Mouse (Mus musculus) neural tube, embryonic 14.5 days (tissue): ENCODE measurements at regions not wholly inside any gene's neighbourhood (a gene's known extent, or its start where the extent isn't known, plus 50 kb on each side); places are given as distances from the start of the nearest gene placed in this dataset.

Experiments
- ATAC-seq: fragments of 200-750 bp; cut with Nextera tagmentation; 2 replicates; pipeline ENCODE4 v1.8.0; 2017; ENCODE audit warnings: low read depth, mild to moderate bottlenecking, moderate TSS enrichment, moderate library complexity
- H3K27ac ChIP-seq: fragments of 300-500 bp; sonication (generic); 2 replicates; pipeline ENCODE4 v1.5.1; 2014; ENCODE audit warnings: low read depth, mild to moderate bottlenecking, control low read depth, low read length, moderate library complexity, mixed read lengths
- H3K27me3 ChIP-seq: fragments of 300-500 bp; sonication (generic); 2 replicates; pipeline ENCODE4 v1.6.1; 2014; ENCODE audit warnings: low read length; ENCODE audit not compliant: control insufficient read depth, insufficient read depth
- H3K36me3 ChIP-seq: fragments of 300-500 bp; sonication (generic); 2 replicates; pipeline ENCODE4 v1.6.1; 2014; ENCODE audit warnings: low read length, mixed read lengths; ENCODE audit not compliant: control insufficient read depth, insufficient read depth
- H3K4me1 ChIP-seq: fragments of 300-500 bp; sonication (generic); 2 replicates; pipeline ENCODE4 v1.6.1; 2014; ENCODE audit warnings: low read length; ENCODE audit not compliant: control insufficient read depth, insufficient read depth
- H3K4me2 ChIP-seq: fragments of 300-500 bp; sonication (generic); 2 replicates; pipeline ENCODE4 v1.6.1; 2014; ENCODE audit warnings: mild to moderate bottlenecking, low read depth, low read length, control low read depth
- H3K4me3 ChIP-seq: fragments of 300-500 bp; sonication (generic); 2 replicates; pipeline ENCODE4 v1.5.1; 2014; ENCODE audit warnings: low read depth, low read length, control low read depth, mixed read lengths
- H3K9ac ChIP-seq: fragments of 300-500 bp; sonication (generic); replicated peaks from 2 replicates; pipeline ENCODE4 v1.6.1; 2014; ENCODE audit warnings: low read depth, mild to moderate bottlenecking, control low read depth, low read length, mixed read lengths
- H3K9me3 ChIP-seq: fragments of 300-500 bp; sonication (generic); 2 replicates; pipeline ENCODE4 v1.6.1; 2016; ENCODE audit warnings: low read length; ENCODE audit not compliant: control insufficient read depth
- WGBS: fragments of 180-500 bp; shearing (Covaris S2); extraction: QIAGEN DNeasy Blood & Tissue Kit; methylation state at CpG from one replicate; pipeline ENCODE4 v1.1.7; 2014; 5-methylcytosine and 5-hydroxymethylcytosine counted together

DNA sequence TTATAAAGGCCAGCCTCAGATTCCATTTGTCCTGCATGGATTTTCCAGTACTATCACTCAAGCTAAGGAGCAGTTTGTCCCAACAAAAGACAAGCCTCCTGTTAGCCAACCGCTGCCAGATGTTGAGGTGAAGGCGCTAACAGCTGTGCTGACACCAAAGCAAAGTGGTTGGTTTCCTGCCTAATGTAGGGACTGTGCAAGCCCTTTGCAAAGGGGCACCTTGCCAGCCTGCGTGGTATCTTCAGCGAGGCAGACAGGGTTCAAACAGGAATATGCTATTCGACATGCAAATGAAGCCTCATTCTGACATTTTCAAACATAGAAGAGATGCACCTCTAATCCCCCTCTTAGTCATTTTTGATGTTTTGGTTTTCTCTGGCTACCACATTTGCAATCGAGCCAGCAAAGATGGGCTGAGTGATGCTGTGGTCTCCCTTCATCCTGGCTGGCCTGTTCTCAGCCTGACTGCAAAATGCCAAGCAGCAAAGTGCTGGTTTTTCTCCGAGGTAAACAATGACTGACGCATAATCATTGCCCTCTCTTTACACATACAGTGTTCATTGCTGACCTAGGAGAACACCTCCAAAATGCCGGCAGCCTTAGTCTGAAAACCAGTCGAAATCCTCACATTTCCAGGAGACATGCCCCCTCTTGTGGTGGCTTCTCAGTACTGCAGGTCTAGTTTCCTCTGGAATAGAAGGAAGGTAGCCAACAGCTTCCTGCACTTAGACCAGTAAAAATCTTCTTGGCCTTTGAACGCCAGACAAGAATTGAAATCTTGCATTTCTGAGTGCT, 84.3 kb upstream of the Tank start:
- Histone ChIP-seq H3K9ac (no peak overlapping the region), H3K4me1 (no peaks in the 10 kb centered on the region), H3K36me3 (no peaks in the 10 kb centered on the region), H3K4me3 (no peak overlapping the region), H3K27me3 (no peaks in the 10 kb centered on the region), H3K9me3 (no peaks in the 10 kb centered on the region), H3K27ac (no peak overlapping the region), H3K4me2 (peak overlapping the region; percentile 9; the same call in 1 of the 2 replicates)
- WGBS: 47% methylated on average over 11 of the region's 11 CpGs
- ATAC-seq: peak; percentile 78

GRCm38 (mm10) chr2:61492043-61492743, 86.2 kb upstream of the Tank start:
- no peak for ATAC-seq
- H3K27me3 ChIP-seq: no peaks in the 10 kb centered on the region

DNA sequence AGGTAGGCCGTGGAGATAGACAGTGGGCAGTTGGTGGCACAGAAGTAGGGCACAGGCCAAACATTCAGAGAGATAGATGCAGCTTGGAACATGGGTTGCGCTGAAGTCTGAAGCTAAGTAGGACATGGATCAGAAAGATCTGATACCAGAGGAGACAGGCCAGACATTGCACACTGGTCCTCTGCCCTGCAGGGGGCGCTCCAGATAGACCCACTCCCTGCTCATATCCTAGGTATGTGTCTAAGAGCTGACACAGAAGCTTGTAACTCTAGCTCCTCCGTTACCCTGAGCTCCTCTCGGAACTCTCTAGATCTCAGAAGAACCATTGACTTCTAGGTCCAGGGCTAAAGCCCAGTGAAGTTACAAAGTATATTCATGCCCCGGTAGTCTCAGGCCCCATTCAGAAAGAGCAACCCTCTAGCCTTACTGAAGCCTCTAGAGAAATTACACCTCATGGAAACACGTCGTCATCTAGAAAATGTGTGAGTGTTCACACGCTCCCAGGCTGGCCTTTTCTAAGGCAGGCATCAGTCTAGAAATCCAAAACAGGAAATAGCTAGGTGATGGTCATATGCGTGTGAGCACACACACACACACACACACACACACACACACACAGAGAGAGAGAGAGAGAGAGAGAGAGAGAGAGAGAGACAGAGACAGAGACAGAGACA, 87.8 kb upstream of the Tank start:
- no peak overlapping the region for H3K4me3 ChIP-seq
- no peaks in the 10 kb centered on the region for H3K9me3 ChIP-seq
- no peak overlapping the region for H3K9ac ChIP-seq
- H3K4me1 ChIP-seq: no peaks in the 10 kb centered on the region
- no peak overlapping the region for H3K4me2 ChIP-seq
- no peaks in the 10 kb centered on the region for H3K36me3 ChIP-seq
- no peaks in the 10 kb centered on the region for H3K27me3 ChIP-seq
- 86% methylated on average over 10 of the region's 10 CpGs for WGBS
- H3K27ac ChIP-seq: no peak overlapping the region
- no peak for ATAC-seq

More at GRCm38 (mm10) chr2:61492043-61492743, 86.2 kb upstream of the Tank start:
- WGBS: 65% methylated on average over 6 of the region's 6 CpGs
- Histone ChIP-seq H3K9ac (no peak overlapping the region), H3K4me2 (no peak overlapping the region), H3K4me1 (no peaks in the 10 kb centered on the region), H3K36me3 (no peaks in the 10 kb centered on the region), H3K27ac (no peak overlapping the region), H3K9me3 (no peaks in the 10 kb centered on the region), H3K4me3 (no peak overlapping the region)

- Histone ChIP-seq H3K27ac (no peak overlapping the region), H3K27me3 (no peaks in the 10 kb centered on the region), H3K4me2 (no peak overlapping the region), H3K36me3 (no peaks in the 10 kb centered on the region), H3K9me3 (no peaks in the 10 kb centered on the region), H3K4me1 (no peaks in the 10 kb centered on the region), H3K9ac (no peak overlapping the region), H3K4me3 (no peak overlapping the region)
- no peak for ATAC-seq
- whole genome bisulfite sequencing: 92% methylated on average over 10 of the region's 10 CpGs
Observed at GRCm38 (mm10) chr2:61489762-61490161, 88.6 kb upstream of the Tank start.

DNA sequence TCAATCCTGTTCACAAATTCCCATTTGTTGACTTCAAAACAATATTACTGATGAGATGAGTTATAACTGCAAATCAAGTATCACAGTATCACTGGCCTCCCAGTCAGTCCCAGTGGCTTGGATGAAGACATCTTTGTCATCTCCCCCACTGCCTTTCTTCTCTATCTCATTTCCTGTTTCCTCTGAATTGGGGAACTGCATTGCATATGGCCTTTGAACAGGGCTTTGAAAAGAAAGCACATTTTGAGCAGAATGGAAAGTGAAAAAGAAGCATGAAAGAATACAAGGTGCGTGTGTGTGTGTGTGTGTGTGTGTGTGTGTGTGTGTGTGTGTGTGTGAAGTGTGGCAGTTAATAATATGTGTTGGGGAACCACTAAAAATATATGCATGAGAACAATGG, 94.6 kb upstream of the Tank start:
- Histone ChIP-seq H3K4me3 (no peak overlapping the region), H3K4me2 (no peak overlapping the region), H3K36me3 (no peaks in the 10 kb centered on the region), H3K4me1 (no peaks in the 10 kb centered on the region), H3K9me3 (no peaks in the 10 kb centered on the region), H3K27me3 (no peaks in the 10 kb centered on the region), H3K27ac (no peak overlapping the region), H3K9ac (no peak overlapping the region)
- WGBS: 78% methylated on average over 1 of the region's 1 CpGs
- no peak for ATAC-seq

DNA sequence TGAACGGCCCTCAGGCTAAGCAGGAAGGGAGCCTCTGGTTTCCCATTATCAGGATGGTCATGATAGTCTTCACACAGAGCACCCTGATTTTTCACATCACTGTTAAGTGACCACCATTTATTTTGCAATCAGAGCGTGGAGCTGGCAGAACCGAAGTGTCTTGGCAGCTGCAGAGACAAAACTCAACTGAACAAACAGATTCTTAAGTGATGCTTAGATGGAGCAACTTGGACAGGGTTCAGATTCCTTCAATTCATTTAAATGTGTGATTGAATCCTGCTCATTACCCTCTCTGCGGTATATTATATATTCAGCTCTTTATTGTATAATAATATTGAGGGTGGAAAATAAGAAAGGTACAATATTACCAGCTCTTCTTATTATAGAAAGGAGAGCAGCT, 101.7 kb upstream of the Tank start:
- no peaks in the 10 kb centered on the region for H3K27me3 ChIP-seq
- no peak overlapping the region for H3K9ac ChIP-seq
- 94% methylated on average over 4 of the region's 4 CpGs for WGBS
- no peaks in the 10 kb centered on the region for H3K9me3 ChIP-seq
- H3K4me1 ChIP-seq: no peaks in the 10 kb centered on the region
- no peaks in the 10 kb centered on the region for H3K36me3 ChIP-seq
- no peak overlapping the region for H3K4me2 ChIP-seq
- ATAC-seq: no peak
- H3K4me3 ChIP-seq: no peak overlapping the region
- no peak overlapping the region for H3K27ac ChIP-seq

DNA sequence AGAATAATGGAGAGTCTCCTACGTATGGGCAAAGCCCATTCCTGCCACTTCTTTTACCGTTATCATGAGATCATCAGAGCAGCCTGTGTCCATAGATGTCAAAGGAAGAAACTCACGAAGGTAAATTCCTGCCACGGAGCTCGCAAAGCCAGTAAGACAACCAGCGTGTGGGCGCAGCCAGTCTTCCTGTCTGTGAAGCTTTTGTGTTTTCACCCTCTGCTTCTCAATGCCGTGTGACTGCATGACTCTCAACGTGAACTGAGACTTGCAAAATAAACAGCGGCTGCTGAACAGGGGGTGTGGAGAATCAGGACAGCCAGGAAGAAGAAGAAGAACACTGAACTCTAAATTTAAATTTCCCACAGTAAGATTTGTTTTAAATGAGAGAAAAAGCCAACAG, 103.8 kb upstream of the Tank start:
- WGBS: 72% methylated on average over 10 of the region's 10 CpGs
- Histone ChIP-seq H3K9ac (no peak overlapping the region), H3K4me2 (no peak overlapping the region), H3K4me1 (no peaks in the 10 kb centered on the region), H3K9me3 (no peaks in the 10 kb centered on the region), H3K27ac (no peak overlapping the region), H3K4me3 (no peak overlapping the region), H3K27me3 (no peaks in the 10 kb centered on the region), H3K36me3 (no peaks in the 10 kb centered on the region)
- ATAC-seq: no peak

DNA sequence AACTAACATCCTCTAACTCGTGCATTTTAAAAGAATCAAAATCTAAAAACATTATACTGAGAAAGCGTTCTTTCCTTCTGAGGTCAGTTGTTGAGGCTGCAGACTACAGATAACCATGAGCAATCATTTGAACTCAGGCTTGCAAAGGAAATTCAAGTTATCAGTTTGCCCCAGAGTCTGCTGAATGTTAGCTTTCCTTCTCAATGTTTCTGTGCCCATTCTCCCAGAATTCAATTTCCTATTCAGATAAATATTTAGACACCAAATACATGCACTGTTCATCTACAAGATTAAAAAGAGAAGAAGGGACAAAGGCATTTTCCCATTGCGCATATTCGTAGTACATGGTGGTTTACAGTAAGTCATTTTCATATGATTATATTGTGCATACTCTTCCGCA, 107.9 kb upstream of the Tank start:
- WGBS: 94% methylated on average over 5 of the region's 5 CpGs
- H3K27me3 ChIP-seq: no peaks in the 10 kb centered on the region
- no peak overlapping the region for H3K9ac ChIP-seq
- ATAC-seq: no peak
- no peaks in the 10 kb centered on the region for H3K9me3 ChIP-seq
- no peaks in the 10 kb centered on the region for H3K36me3 ChIP-seq
- H3K4me2 ChIP-seq: no peak overlapping the region
- no peak overlapping the region for H3K27ac ChIP-seq
- no peaks in the 10 kb centered on the region for H3K4me1 ChIP-seq
- H3K4me3 ChIP-seq: no peak overlapping the region

DNA sequence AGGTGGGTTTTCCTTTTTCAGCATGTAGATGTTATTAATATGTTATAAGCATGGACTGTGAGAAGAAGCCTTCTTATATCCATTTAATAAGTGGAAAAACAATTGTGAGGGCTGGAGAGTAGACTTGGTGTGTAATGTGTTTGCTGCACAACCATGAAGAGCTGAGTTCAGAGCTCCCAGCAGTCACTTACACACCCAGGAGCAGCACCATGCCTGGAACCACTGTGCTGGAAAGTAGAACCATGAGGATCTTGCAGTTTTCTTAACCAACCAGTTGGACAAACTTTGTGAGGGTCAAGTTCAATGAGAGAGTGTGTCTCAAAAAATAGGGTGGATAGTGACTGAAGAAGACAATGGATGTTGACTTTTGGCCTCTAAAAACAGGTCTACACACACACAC, 108.3 kb upstream of the Tank start:
- Histone ChIP-seq H3K27ac (no peak overlapping the region), H3K27me3 (no peaks in the 10 kb centered on the region), H3K9me3 (no peaks in the 10 kb centered on the region), H3K4me1 (no peaks in the 10 kb centered on the region), H3K4me3 (no peak overlapping the region), H3K4me2 (no peak overlapping the region), H3K36me3 (no peaks in the 10 kb centered on the region), H3K9ac (no peak overlapping the region)
- ATAC-seq: no peak
